Mouse (Mus musculus) heart, embryonic 16.5 days (tissue): Measurements from ENCODE around the gene Plppr4. TPM values are rescaled to one million over a fixed set of nuclear protein-coding genes. Genes with fewer than 3 reads are reported as not detected.

Source experiments
- ATAC-seq: fragments of 200-750 bp; cut with Nextera tagmentation; replicated peaks from 2 replicates; pipeline ENCODE4 v1.8.0; 2017; ENCODE audit warnings: moderate number of reproducible peaks; ENCODE audit not compliant: insufficient read depth, low FRiP score; ENCODE audit errors: extremely low read depth
- H3K27ac ChIP-seq: fragments of 300-500 bp; sonication (generic); 2 replicates; pipeline ENCODE4 v1.5.1; 2014; ENCODE audit warnings: mild to moderate bottlenecking, low read length, control low read depth, moderate library complexity
- H3K27me3 ChIP-seq: fragments of 300-500 bp; sonication (generic); 2 replicates; pipeline ENCODE4 v1.6.1; 2014; ENCODE audit warnings: low read length, mixed read lengths; ENCODE audit not compliant: control insufficient read depth, insufficient read depth
- H3K36me3 ChIP-seq: fragments of 300-500 bp; sonication (generic); 2 replicates; pipeline ENCODE4 v1.6.1; 2014; ENCODE audit not compliant: control insufficient read depth, insufficient read depth
- H3K4me1 ChIP-seq: fragments of 300-500 bp; sonication (generic); 2 replicates; pipeline ENCODE4 v1.6.1; 2014; ENCODE audit warnings: low read length, mixed read lengths; ENCODE audit not compliant: control insufficient read depth, insufficient read depth
- H3K4me2 ChIP-seq: fragments of 300-500 bp; sonication (generic); 2 replicates; pipeline ENCODE4 v1.6.1; 2014; ENCODE audit warnings: low read depth, mild to moderate bottlenecking, control low read depth, low read length
- H3K4me3 ChIP-seq: fragments of 300-500 bp; sonication (generic); 2 replicates; pipeline ENCODE4 v1.5.1; 2014; ENCODE audit warnings: mild to moderate bottlenecking, control low read depth, low read length
- H3K9ac ChIP-seq: fragments of 300-500 bp; sonication (generic); 2 replicates; pipeline ENCODE4 v1.6.1; 2014; ENCODE audit warnings: low read length, control low read depth
- H3K9me3 ChIP-seq: fragments of 300-500 bp; sonication (generic); replicated peaks from 2 replicates; pipeline ENCODE4 v1.6.1; 2016; ENCODE audit warnings: low read length; ENCODE audit not compliant: control insufficient read depth
- WGBS: fragments of 180-500 bp; shearing (Covaris S2); extraction: QIAGEN DNeasy Blood & Tissue Kit; methylation state at CpG from one replicate; pipeline ENCODE4 v1.1.7; 2014; 5-methylcytosine and 5-hydroxymethylcytosine counted together
- polyA plus RNA-seq: library from polyadenylated mRNA; unstranded; fragments of >200 nt; fragmentation: Nextera tagmentation; extraction: Ambion mirVana; gene quantifications from 2 replicates; pipeline ENCODE4 v1.2.1, GENCODE M21; 2015

Plppr4 gene
- polyA plus RNA-seq: 0.43 and 0.57 TPM in 2 replicates

GRCm38 (mm10) chr3:117360528-117360927, at the start of gene Plppr4:
Plppr4 (minus strand) TSS chr3:117360876.
- Histone ChIP-seq H3K4me3 (peak within 1 kb of the TSS; percentile 65), H3K36me3 (no peaks in the 10 kb centered on the region), H3K4me2 (peak within 1 kb of the TSS; percentile 92), H3K4me1 (no peaks in the 10 kb centered on the region), H3K27ac (no peak within 1 kb of the TSS; the same call in 1 of the 2 replicates), H3K27me3 (peaks cover 3% of the 10 kb centered on the region; the same call in 1 of the 2 replicates), H3K9me3 (no peaks in the 10 kb centered on the region), H3K9ac (peak within 1 kb of the TSS; percentile 62)
- no peak for ATAC-seq
- 42% methylated on average over 5 of the region's 5 CpGs for WGBS

GRCm38 (mm10) chr3:117405821-117406220, 45.1 kb upstream of the Plppr4 start:
- Histone ChIP-seq H3K9ac (no peak overlapping the region), H3K4me2 (no peak overlapping the region), H3K36me3 (no peaks in the 10 kb centered on the region), H3K27me3 (no peaks in the 10 kb centered on the region), H3K9me3 (no peaks in the 10 kb centered on the region), H3K4me3 (no peak overlapping the region), H3K4me1 (no peaks in the 10 kb centered on the region), H3K27ac (no peak overlapping the region)
- 88% methylated on average over 2 of the region's 2 CpGs for WGBS
- no peak for ATAC-seq

GRCm38 (mm10) chr3:117403740-117404139, 43.1 kb upstream of the Plppr4 start:
- Histone ChIP-seq H3K4me2 (no peak overlapping the region), H3K9ac (no peak overlapping the region), H3K27me3 (no peaks in the 10 kb centered on the region), H3K27ac (no peak overlapping the region), H3K4me1 (no peaks in the 10 kb centered on the region), H3K4me3 (no peak overlapping the region), H3K36me3 (no peaks in the 10 kb centered on the region), H3K9me3 (no peaks in the 10 kb centered on the region)
- 80% methylated on average over 3 of the region's 3 CpGs for WGBS
- no peak for ATAC-seq

- Histone ChIP-seq H3K4me1 (no peaks in the 10 kb centered on the region), H3K9me3 (no peaks in the 10 kb centered on the region), H3K36me3 (no peaks in the 10 kb centered on the region), H3K27me3 (no peaks in the 10 kb centered on the region), H3K9ac (no peak overlapping the region), H3K27ac (no peak overlapping the region), H3K4me3 (no peak overlapping the region), H3K4me2 (no peak overlapping the region)
- ATAC-seq: no peak
- WGBS: 90% methylated on average over 1 of the region's 1 CpGs
Observed at GRCm38 (mm10) chr3:117366041-117366440, 5.4 kb upstream of the Plppr4 start.

- Histone ChIP-seq H3K9ac (peak overlapping the region; percentile 62), H3K9me3 (no peaks in the 10 kb centered on the region), H3K27me3 (peaks cover 3% of the 10 kb centered on the region; the same call in 1 of the 2 replicates), H3K4me1 (no peaks in the 10 kb centered on the region), H3K36me3 (no peaks in the 10 kb centered on the region), H3K27ac (no peak overlapping the region; the same call in 1 of the 2 replicates), H3K4me3 (peak overlapping the region; percentile 65), H3K4me2 (peak overlapping the region; percentile 92)
- 2% methylated on average over 46 of the region's 46 CpGs for WGBS
- peak; percentile 49 for ATAC-seq
Observed at GRCm38 (mm10) chr3:117359686-117360521, 772 bp downstream of the Plppr4 start.

- Histone ChIP-seq H3K9ac (no peak overlapping the region), H3K4me1 (no peaks in the 10 kb centered on the region), H3K9me3 (no peaks in the 10 kb centered on the region), H3K27me3 (peaks cover 3% of the 10 kb centered on the region; the same call in 1 of the 2 replicates), H3K27ac (no peak overlapping the region), H3K4me2 (peak overlapping the region; percentile 92), H3K4me3 (no peak overlapping the region), H3K36me3 (no peaks in the 10 kb centered on the region)
- ATAC-seq: no peak
- 80% methylated on average over 5 of the region's 5 CpGs for WGBS
Observed at GRCm38 (mm10) chr3:117358981-117359628, 1.6 kb downstream of the Plppr4 start.

- no peak overlapping the region for H3K27ac ChIP-seq
- no peak overlapping the region for H3K4me2 ChIP-seq
- H3K4me1 ChIP-seq: no peaks in the 10 kb centered on the region
- no peak for ATAC-seq
- WGBS: 70% methylated on average over 3 of the region's 3 CpGs
- no peaks in the 10 kb centered on the region for H3K9me3 ChIP-seq
- no peak overlapping the region for H3K9ac ChIP-seq
- no peaks in the 10 kb centered on the region for H3K36me3 ChIP-seq
- no peak overlapping the region for H3K4me3 ChIP-seq
- H3K27me3 ChIP-seq: peaks cover 3% of the 10 kb centered on the region; the same call in 1 of the 2 replicates
Observed at GRCm38 (mm10) chr3:117357367-117357766, 3.3 kb downstream of the Plppr4 start.

- H3K4me3 ChIP-seq: no peak overlapping the region
Observed at GRCm38 (mm10) chr3:117353940-117354339, 6.7 kb downstream of the Plppr4 start.

GRCm38 (mm10) chr3:117346351-117346750, 14.3 kb downstream of the Plppr4 start:
- H3K36me3 ChIP-seq: no peaks in the 10 kb centered on the region
- 50% methylated on average over 1 of the region's 1 CpGs for WGBS

More at GRCm38 (mm10) chr3:117353940-117354339, 6.7 kb downstream of the Plppr4 start:
- WGBS: 67% methylated on average over 2 of the region's 2 CpGs
- no peaks in the 10 kb centered on the region for H3K27me3 ChIP-seq
- H3K9me3 ChIP-seq: no peaks in the 10 kb centered on the region
- no peak overlapping the region for H3K9ac ChIP-seq
- ATAC-seq: no peak
- H3K4me2 ChIP-seq: no peak overlapping the region
- H3K4me1 ChIP-seq: no peaks in the 10 kb centered on the region
- no peak overlapping the region for H3K27ac ChIP-seq
- H3K36me3 ChIP-seq: no peaks in the 10 kb centered on the region

More at GRCm38 (mm10) chr3:117346351-117346750, 14.3 kb downstream of the Plppr4 start:
- Histone ChIP-seq H3K27ac (no peak overlapping the region), H3K9me3 (no peaks in the 10 kb centered on the region), H3K27me3 (no peaks in the 10 kb centered on the region), H3K4me1 (no peaks in the 10 kb centered on the region), H3K4me2 (no peak overlapping the region), H3K4me3 (no peak overlapping the region), H3K9ac (no peak overlapping the region)
- no peak for ATAC-seq
